Comparison of ENCODE assay signal across 8 mouse cellular contexts in genomic region chr15:81904939-81905338, GRCm38 (mm10). TPM values are rescaled to one million over a fixed set of nuclear protein-coding genes. Genes with fewer than 3 reads are reported as not detected.
DNase-seq lines count a peak whose midpoint lies in the region; ATAC-seq lines count a peak whose summit lies in the region.

No protein-coding gene starts in this region.

- H3K4me3 ChIP-seq in forebrain, embryonic 10.5 days = no peak overlapping the region
- no peak overlapping the region for H3K4me3 ChIP-seq in forebrain, embryonic 15.5 days

- H3K27ac ChIP-seq in forebrain, embryonic 10.5 days = no peak overlapping the region
- H3K27ac ChIP-seq in forebrain, embryonic 15.5 days (replicated peaks) = no peak overlapping the region

- no peak for ATAC-seq in forebrain, embryonic 15.5 days (replicated peaks)
- peak; percentile 76 for ATAC-seq in inflammation-experienced regulatory T-cells, adult 6 months

- H3K4me1 ChIP-seq in forebrain, embryonic 10.5 days = no peaks in the 10 kb centered on the region
- H3K4me1 ChIP-seq in forebrain, embryonic 15.5 days = no peaks in the 10 kb centered on the region

- peak; percentile 67 for DNase-seq in forebrain, embryonic 10.5 days (ENCODE audit: extremely low spot score, low spot score)
- DNase-seq in 3T3-L1 (ENCODE audit: low read depth, low spot score) (peak; percentile 78), adipocyte (ENCODE audit: low spot score) (peak; percentile 69)
- peak; percentile 65 for DNase-seq in embryo, embryonic 10 days (ENCODE audit: low spot score)
- DNase-seq in lung, adult 18-20 months = peak; percentile 66 to 74
- peak; percentile 87 for DNase-seq in right cerebral cortex, postnatal 14 days

- H3K36me3 ChIP-seq in forebrain, embryonic 10.5 days (replicated peaks) = peaks cover 100% of the 10 kb centered on the region
- H3K36me3 ChIP-seq in forebrain, embryonic 15.5 days = peaks cover 88% of the 10 kb centered on the region

- whole genome bisulfite sequencing in forebrain, embryonic 10.5 days = 37% methylated on average over 2 of the region's 2 CpGs
- 41% methylated on average over 2 of the region's 2 CpGs for WGBS in forebrain, embryonic 15.5 days

- no peaks in the 10 kb centered on the region for H3K27me3 ChIP-seq in forebrain, embryonic 10.5 days (ENCODE audit: poor library complexity, severe bottlenecking)
- H3K27me3 ChIP-seq in forebrain, embryonic 15.5 days = no peaks in the 10 kb centered on the region

- no peaks in the 10 kb centered on the region for H3K9me3 ChIP-seq in forebrain, embryonic 10.5 days
- H3K9me3 ChIP-seq in forebrain, embryonic 15.5 days = no peaks in the 10 kb centered on the region

- no peak overlapping the region for H3K9ac ChIP-seq in forebrain, embryonic 15.5 days (replicated peaks)

- H3K4me2 ChIP-seq in forebrain, embryonic 15.5 days (replicated peaks) = no peak overlapping the region

RNA-seq across cellular contexts. Expression of gene Polr3h, which starts 21.1 kb away (rescaled TPM):
- 84.0 and 90.8 TPM in 2 replicates for polyA plus RNA-seq in forebrain, embryonic 10.5 days (2016; fragmentation: Nextera tagmentation; extraction: Ambion mirVana)
- 89.8 and 91.2 TPM in 2 replicates for polyA plus RNA-seq in forebrain, embryonic 15.5 days (2015; fragmentation: Nextera tagmentation; extraction: Ambion mirVana)
- 10 to 100 TPM; 17.4 to 28.3 (median 22.6) TPM for polyA plus RNA-seq in inflammation-experienced regulatory T-cells, adult 6 months (2017; shearing (Covaris generic))

RNA-seq across cellular contexts. Expression of gene Csdc2, which starts 31.6 kb away (rescaled TPM):
- 9.2 and 10.7 TPM in 2 replicates for polyA plus RNA-seq in forebrain, embryonic 10.5 days (2016; fragmentation: Nextera tagmentation; extraction: Ambion mirVana)
- 130 and 133 TPM in 2 replicates for polyA plus RNA-seq in forebrain, embryonic 15.5 days (2015; fragmentation: Nextera tagmentation; extraction: Ambion mirVana)
- not detected for polyA plus RNA-seq in inflammation-experienced regulatory T-cells, adult 6 months (2017; shearing (Covaris generic))

RNA-seq across cellular contexts. Expression of gene Aco2, which starts 32.8 kb away (rescaled TPM):
- 147 and 148 TPM in 2 replicates for polyA plus RNA-seq in forebrain, embryonic 10.5 days (2016; fragmentation: Nextera tagmentation; extraction: Ambion mirVana)
- 243 and 244 TPM in 2 replicates for polyA plus RNA-seq in forebrain, embryonic 15.5 days (2015; fragmentation: Nextera tagmentation; extraction: Ambion mirVana)
- 100 to 1,000 TPM in 1 of 3 experiments, 10 to 100 TPM in 2; 83.2 to 115 (median 93.9) TPM for polyA plus RNA-seq in inflammation-experienced regulatory T-cells, adult 6 months (2017; shearing (Covaris generic))

RNA-seq across cellular contexts. Expression of gene Phf5a, which starts 33.2 kb away (rescaled TPM):
- 255 and 271 TPM in 2 replicates for polyA plus RNA-seq in forebrain, embryonic 10.5 days (2016; fragmentation: Nextera tagmentation; extraction: Ambion mirVana)
- polyA plus RNA-seq in forebrain, embryonic 15.5 days (2015; fragmentation: Nextera tagmentation; extraction: Ambion mirVana) = 124 and 128 TPM in 2 replicates
- 100 to 1,000 TPM in 1 of 3 experiments, 10 to 100 TPM in 2; 79.6 to 117 (median 95.2) TPM for polyA plus RNA-seq in inflammation-experienced regulatory T-cells, adult 6 months (2017; shearing (Covaris generic))

RNA-seq across cellular contexts. Expression of gene Tob2, which starts 46.3 kb away (rescaled TPM):
- 20.1 and 20.3 TPM in 2 replicates for polyA plus RNA-seq in forebrain, embryonic 10.5 days (2016; fragmentation: Nextera tagmentation; extraction: Ambion mirVana)
- 20.2 and 21.1 TPM in 2 replicates for polyA plus RNA-seq in forebrain, embryonic 15.5 days (2015; fragmentation: Nextera tagmentation; extraction: Ambion mirVana)
- polyA plus RNA-seq in inflammation-experienced regulatory T-cells, adult 6 months (2017; shearing (Covaris generic)) = 10 to 100 TPM; 29.7 to 45.8 (median 34.0) TPM

Comparison
In these comparisons a context has a peak if more than half of its experiments do, and no peak if none do; other contexts are left out.
1. RNA of gene Csdc2, which starts 31.6 kb away (polyA plus RNA-seq): 130 to 133 TPM in forebrain, embryonic 15.5 days; 9.2 to 10.7 TPM in forebrain, embryonic 10.5 days and not detected in inflammation-experienced regulatory T-cells, adult 6 months; every median in the first group is over 10 times any median in the second.
2. Peak in every context shown above with its lines, with median percentiles within 50 percentile points of each other: DNase-seq.